Mouse (Mus musculus) olfactory bulb, adult 2 months (tissue): ENCODE results near the gene Fcho2. TPM values are rescaled to one million over a fixed set of nuclear protein-coding genes. Genes with fewer than 3 reads are reported as not detected.
A peak's percentile ranks its signal among the peaks of the same experiment; 100 is the strongest.
"Not testable (repeated sequence)": the region's sequence is repeated elsewhere in the genome, so short reads cannot be mapped to it uniquely, and the experiment has no call there.

ENCODE experiments used
- H3K27ac ChIP-seq: fragments of 200-500 bp; 2 replicates; pipeline ENCODE4 v1.5.1; 2012; ENCODE audit warnings: low read depth, low read length; ENCODE audit not compliant: insufficient read depth
- H3K4me1 ChIP-seq: fragments of 200-500 bp; 2 replicates; pipeline ENCODE4 v1.6.1; 2012; ENCODE audit warnings: low read length; ENCODE audit not compliant: control insufficient read depth, insufficient read depth
- H3K4me3 ChIP-seq: fragments of 200-500 bp; 2 replicates; pipeline ENCODE4 v1.5.1; 2012; ENCODE audit warnings: mild to moderate bottlenecking, low read depth, low read length, moderate library complexity; ENCODE audit not compliant: insufficient read depth
- CTCF ChIP-seq: fragments of 200-500 bp; IDR thresholded peaks from 2 replicates; pipeline ENCODE4 v1.5.1; 2012; ENCODE audit warnings: low read depth, mild to moderate bottlenecking, low read length, moderate library complexity; ENCODE audit not compliant: insufficient read depth
- POLR2A ChIP-seq: fragments of 200-500 bp; IDR thresholded peaks from 2 replicates; pipeline ENCODE4 v1.6.1; 2012; ENCODE audit warnings: mild to moderate bottlenecking, low read depth, low read length, moderate library complexity; ENCODE audit not compliant: insufficient read depth
- WGBS: fragments of 180-500 bp; shearing (Covaris S2); methylation state at CpG from one replicate; pipeline ENCODE4 v1.1.7; 2018; 5-methylcytosine and 5-hydroxymethylcytosine counted together
- polyA plus RNA-seq: library from polyadenylated mRNA; stranded (reverse); fragments of >200 nt; gene quantifications from 2 replicates; pipeline ENCODE4 v1.2.4, GENCODE M21; 2012; ENCODE audit warnings: low replicate concordance; ENCODE audit not compliant: missing spikeins, insufficient read depth, insufficient read length

Gene Fcho2
- not detected in 2 replicates for polyA plus RNA-seq

GRCm38 (mm10) chr13:98815147-98815785 is at the start of gene Fcho2:
Gene Fcho2, minus strand, starts transcription at chr13:98815449.
- H3K27ac ChIP-seq, result peak within 1 kb of the TSS; percentile 55
- peaks cover 4% of the 10 kb centered on the region; the same call in 1 of the 2 replicates for H3K4me1 ChIP-seq
- no peak; the same call in 1 of the 2 replicates for TF ChIP-seq POLR2A
- TF ChIP-seq CTCF, result peak; percentile 81
- WGBS, result under 1% methylated on average over 61 of the region's 61 CpGs
- peak within 1 kb of the TSS; percentile 82 for H3K4me3 ChIP-seq

- H3K27ac ChIP-seq, result no peak overlapping the region
- TF ChIP-seq POLR2A (no peak), CTCF (no peak)
- no peaks in the 10 kb centered on the region for H3K4me1 ChIP-seq
- H3K4me3 ChIP-seq, result no peak overlapping the region
- 85% methylated on average over 8 of the region's 8 CpGs for WGBS
These were observed 40.0 kb upstream of the Fcho2 start for GRCm38 (mm10) chr13:98855291-98855690.

- H3K27ac ChIP-seq, result no peak overlapping the region
- 60% methylated on average over 1 of the region's 1 CpGs for WGBS
- peaks cover 2% of the 10 kb centered on the region; the same call in 1 of the 2 replicates for H3K4me1 ChIP-seq
- TF ChIP-seq CTCF, result no peak
- TF ChIP-seq POLR2A, result no peak
- no peak overlapping the region for H3K4me3 ChIP-seq
These were observed 30.5 kb upstream of the Fcho2 start for GRCm38 (mm10) chr13:98845794-98846193.

- TF ChIP-seq CTCF (no peak), POLR2A (no peak)
- Histone ChIP-seq H3K4me3 (no peak overlapping the region), H3K27ac (no peak overlapping the region), H3K4me1 (no peaks in the 10 kb centered on the region)
- WGBS, result 94% methylated on average over 6 of the region's 6 CpGs
These were observed 21.3 kb upstream of the Fcho2 start for GRCm38 (mm10) chr13:98836423-98837088.

GRCm38 (mm10) chr13:98835740-98836139 is 20.5 kb upstream of the Fcho2 start:
- Histone ChIP-seq H3K4me1 (no peaks in the 10 kb centered on the region), H3K4me3 (no peak overlapping the region), H3K27ac (no peak overlapping the region)
- no peak for TF ChIP-seq POLR2A
- TF ChIP-seq CTCF, result no peak
- WGBS, result 97% methylated on average over 5 of the region's 5 CpGs

GRCm38 (mm10) chr13:98834723-98835122 is 19.5 kb upstream of the Fcho2 start:
- Histone ChIP-seq H3K4me3 (no peak overlapping the region), H3K4me1 (no peaks in the 10 kb centered on the region), H3K27ac (no peak overlapping the region)
- WGBS, result 92% methylated on average over 3 of the region's 3 CpGs
- no peak for TF ChIP-seq CTCF

GRCm38 (mm10) chr13:98834199-98834598 is 18.9 kb upstream of the Fcho2 start:
- H3K27ac ChIP-seq, result peak overlapping the region; percentile 51; the same call in 1 of the 2 replicates
- 44% methylated on average over 1 of the region's 1 CpGs for WGBS
- TF ChIP-seq POLR2A, result no peak
- TF ChIP-seq CTCF, result no peak
- H3K4me3 ChIP-seq, result no peak overlapping the region
- no peaks in the 10 kb centered on the region for H3K4me1 ChIP-seq

GRCm38 (mm10) chr13:98832451-98833450 is 17.5 kb upstream of the Fcho2 start:
- Histone ChIP-seq H3K4me3 (no peak overlapping the region), H3K4me1 (no peaks in the 10 kb centered on the region), H3K27ac (no peak overlapping the region)
- TF ChIP-seq CTCF, result no peak
- TF ChIP-seq POLR2A, result no peak
- 83% methylated on average over 10 of the region's 10 CpGs for WGBS

- not testable (repeated sequence) for H3K27ac ChIP-seq, H3K4me1 ChIP-seq, H3K4me3 ChIP-seq
- 97% methylated on average over 6 of the region's 6 CpGs for WGBS
These were observed 13.8 kb upstream of the Fcho2 start for GRCm38 (mm10) chr13:98829026-98829425.
